Mouse (Mus musculus): ENCODE measurements around the gene Gpr152.

The Gpr152 gene

GRCm38 (mm10) chr19:4150567-4151487 lies 11.2 kb downstream of the Gpr152 start:
- DNase-seq (ENCODE audit: low spot score in 2 of 2) = no peak

- DNase-seq (ENCODE audit: low spot score in 2 of 2) = no peak
These were observed 11.9 kb downstream of the Gpr152 start for GRCm38 (mm10) chr19:4151488-4151860.

- no peak for DNase-seq (ENCODE audit: low spot score in 2 of 2)
These were observed 12.3 kb downstream of the Gpr152 start for GRCm38 (mm10) chr19:4151898-4152297.

GRCm38 (mm10) chr19:4152445-4153231 lies 13.1 kb downstream of the Gpr152 start:
- DNase-seq (ENCODE audit: low spot score in 2 of 2) = no peak

GRCm38 (mm10) chr19:4153232-4153654 lies 13.7 kb downstream of the Gpr152 start, which contains the start of gene Ptprcap:
Gene Ptprcap, plus strand, starts transcription at chr19:4153604.
- no peak for DNase-seq (ENCODE audit: low spot score in 2 of 2)

GRCm38 (mm10) chr19:4154437-4155222 lies 15.0 kb downstream of the Gpr152 start:
- no peak for DNase-seq (ENCODE audit: low spot score in 2 of 2)

GRCm38 (mm10) chr19:4155223-4156072 lies 15.9 kb downstream of the Gpr152 start:
- no peak for DNase-seq (ENCODE audit: low spot score in 2 of 2)

- DNase-seq (ENCODE audit: low spot score in 2 of 2) = no peak
These were observed 16.5 kb downstream of the Gpr152 start for GRCm38 (mm10) chr19:4156073-4156579.

- DNase-seq (ENCODE audit: low spot score in 2 of 2) = no peak
These were observed 17.2 kb downstream of the Gpr152 start for GRCm38 (mm10) chr19:4156771-4157170.

- DNase-seq (ENCODE audit: low spot score in 2 of 2) = no peak
These were observed 19.5 kb downstream of the Gpr152 start for GRCm38 (mm10) chr19:4159049-4159448.

- peak; percentile 97 for DNase-seq (ENCODE audit: low spot score in 2 of 2)
These were observed 23.3 kb downstream of the Gpr152 start, which contains the start of gene Rps6kb2 for GRCm38 (mm10) chr19:4162646-4163542. Gene Rps6kb2, minus strand, starts transcription at chr19:4163354.

- no peak for DNase-seq (ENCODE audit: low spot score in 2 of 2)
These were observed 23.9 kb downstream of the Gpr152 start for GRCm38 (mm10) chr19:4163543-4163887.

- DNase-seq (ENCODE audit: low spot score in 2 of 2) = no peak
These were observed 24.5 kb downstream of the Gpr152 start for GRCm38 (mm10) chr19:4164100-4164499.

GRCm38 (mm10) chr19:4164721-4165120 lies 25.1 kb downstream of the Gpr152 start:
- no peak for DNase-seq (ENCODE audit: low spot score in 2 of 2)

GRCm38 (mm10) chr19:4166678-4167476 lies 27.3 kb downstream of the Gpr152 start:
- DNase-seq (ENCODE audit: low spot score in 2 of 2) = no peak

- peak; percentile 98 to 99 for DNase-seq (ENCODE audit: low spot score in 2 of 2)
These were observed 29.8 kb downstream of the Gpr152 start for GRCm38 (mm10) chr19:4169378-4169784.

GRCm38 (mm10) chr19:4169810-4170209 lies 30.2 kb downstream of the Gpr152 start:
- no peak for DNase-seq (ENCODE audit: low spot score in 2 of 2)

- DNase-seq (ENCODE audit: low spot score in 2 of 2) = no peak
These were observed 31.3 kb downstream of the Gpr152 start for GRCm38 (mm10) chr19:4170723-4171392.
